Mouse (Mus musculus) midbrain, embryonic 10.5 days (tissue): ENCODE data around the gene Tmem50a. TPM values are rescaled to one million over a fixed set of nuclear protein-coding genes. Genes with fewer than 3 reads are reported as not detected.
"Not testable (repeated sequence)": the region's sequence is repeated elsewhere in the genome, so short reads cannot be mapped to it uniquely, and the experiment has no call there.

Experiments
- DNase-seq: peaks from one replicate; pipeline ENCODE4 v3.0.0-alpha.2; 2017; ENCODE audit warnings: low spot score
- H3K27ac ChIP-seq: fragments of 300-500 bp; sonication (generic); replicated peaks from 2 replicates; pipeline ENCODE4 v1.5.1; 2016; ENCODE audit warnings: mild to moderate bottlenecking
- H3K27me3 ChIP-seq: fragments of 300-500 bp; sonication (generic); 2 replicates; pipeline ENCODE4 v1.6.1; 2016; ENCODE audit warnings: low read depth, mild to moderate bottlenecking; ENCODE audit not compliant: poor library complexity, severe bottlenecking
- H3K36me3 ChIP-seq: fragments of 300-500 bp; sonication (generic); 2 replicates; pipeline ENCODE4 v1.6.1; 2016; ENCODE audit warnings: mild to moderate bottlenecking, moderate library complexity
- H3K4me1 ChIP-seq: fragments of 300-500 bp; sonication (generic); 2 replicates; pipeline ENCODE4 v1.6.1; 2016
- H3K4me3 ChIP-seq: fragments of 300-500 bp; sonication (generic); 2 replicates; pipeline ENCODE4 v1.5.1; 2016; ENCODE audit warnings: mild to moderate bottlenecking, moderate library complexity
- H3K9me3 ChIP-seq: fragments of 300-500 bp; sonication (generic); replicated peaks from 2 replicates; pipeline ENCODE4 v1.6.1; 2016; ENCODE audit warnings: mild to moderate bottlenecking
- WGBS: fragments of 180-500 bp; shearing (Covaris S2); methylation state at CpG from one replicate; pipeline ENCODE4 v1.1.7; 2016; 5-methylcytosine and 5-hydroxymethylcytosine counted together
- polyA plus RNA-seq: library from polyadenylated mRNA; unstranded; fragments of >200 nt; fragmentation: Nextera tagmentation; extraction: Ambion mirVana; gene quantifications from 2 replicates; pipeline ENCODE4 v1.2.1, GENCODE M21; 2016

Tmem50a gene
- polyA plus RNA-seq, 1 experiment from 2014 or later, result 127 TPM

DNA sequence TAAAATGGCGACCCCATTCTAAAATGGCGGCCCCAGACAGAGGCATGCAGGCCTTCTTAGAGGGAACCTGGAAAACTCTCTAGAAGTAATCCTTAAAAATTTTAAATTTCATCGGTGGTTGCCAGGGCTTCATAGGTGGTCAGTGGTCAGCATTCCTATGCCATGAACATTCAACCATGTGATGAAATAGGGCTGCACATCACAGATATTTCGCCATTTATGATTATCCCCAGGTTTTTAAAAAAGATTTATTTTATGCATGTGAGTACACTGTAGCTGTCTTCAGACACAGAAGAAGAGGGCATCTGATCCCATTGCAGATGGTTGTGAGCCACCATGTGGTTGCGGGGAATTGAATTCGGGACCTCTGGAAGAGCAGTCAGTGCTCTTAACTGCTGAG lies 5.8 kb upstream of the Tmem50a start:
- 94% methylated on average over 6 of the region's 6 CpGs for WGBS
- Histone ChIP-seq H3K4me3 (no peak overlapping the region), H3K36me3 (peaks cover 11% of the 10 kb centered on the region), H3K9me3 (no peaks in the 10 kb centered on the region), H3K27me3 (no peaks in the 10 kb centered on the region), H3K27ac (no peak overlapping the region), H3K4me1 (peaks cover 24% of the 10 kb centered on the region)
- no peak for DNase-seq

GRCm38 (mm10) chr4:134919733-134920540 lies 5.1 kb upstream of the Tmem50a start:
- H3K9me3 ChIP-seq, result no peaks in the 10 kb centered on the region
- H3K4me3 ChIP-seq, result no peak overlapping the region
- no peak overlapping the region for H3K27ac ChIP-seq
- H3K27me3 ChIP-seq, result no peaks in the 10 kb centered on the region
- 42% methylated on average over 12 of the region's 12 CpGs for WGBS
- no peak for DNase-seq
- H3K36me3 ChIP-seq, result peaks cover 4% of the 10 kb centered on the region
- peaks cover 23% of the 10 kb centered on the region for H3K4me1 ChIP-seq

- Histone ChIP-seq H3K36me3 (no peaks in the 10 kb centered on the region), H3K4me1 (peaks cover 28% of the 10 kb centered on the region), H3K27me3 (no peaks in the 10 kb centered on the region), H3K9me3 (no peaks in the 10 kb centered on the region), H3K27ac (no peak overlapping the region), H3K4me3 (no peak overlapping the region)
- no peak for DNase-seq
- 80% methylated on average over 7 of the region's 7 CpGs for WGBS
Observed at GRCm38 (mm10) chr4:134918381-134918780, 3.6 kb upstream of the Tmem50a start.

DNA sequence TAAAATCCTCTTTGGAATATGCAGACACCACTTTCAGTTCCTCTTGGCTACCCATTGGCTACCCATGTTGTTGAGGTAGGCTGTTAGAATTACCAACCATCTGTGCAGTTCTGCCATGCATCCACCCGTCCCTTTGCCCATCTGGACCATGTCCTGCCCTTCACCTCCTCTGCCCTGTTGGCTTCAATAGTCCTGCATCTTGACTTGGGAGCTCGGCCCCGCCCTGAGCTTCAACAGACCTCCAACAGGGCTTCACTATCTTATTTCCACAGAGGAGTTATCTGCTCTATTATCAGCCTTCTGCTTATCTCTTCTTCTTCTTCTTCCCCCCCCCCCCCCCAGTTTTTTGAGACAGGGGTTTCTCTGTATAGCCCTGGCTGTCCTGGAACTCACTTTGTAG lies 2.4 kb upstream of the Tmem50a start:
- no peak for DNase-seq
- WGBS, result 65% methylated on average over 3 of the region's 3 CpGs

GRCm38 (mm10) chr4:134915223-134916050 lies 613 bp upstream of the Tmem50a start:
- H3K4me3 ChIP-seq, result peak overlapping the region; percentile 92
- DNase-seq, result no peak
- peaks cover 5% of the 10 kb centered on the region; the same call in 1 of the 2 replicates for H3K9me3 ChIP-seq
- H3K27ac ChIP-seq, result peak overlapping the region; percentile 91
- peaks cover 25% of the 10 kb centered on the region for H3K36me3 ChIP-seq
- no peaks in the 10 kb centered on the region for H3K27me3 ChIP-seq
- 58% methylated on average over 14 of the region's 14 CpGs for WGBS
- H3K4me1 ChIP-seq, result peaks cover 26% of the 10 kb centered on the region

More for the DNA sequence above, 2.4 kb upstream of the Tmem50a start:
- no peak overlapping the region for H3K27ac ChIP-seq
- H3K9me3 ChIP-seq, result no peaks in the 10 kb centered on the region
- H3K27me3 ChIP-seq, result no peaks in the 10 kb centered on the region
- H3K4me1 ChIP-seq, result peaks cover 26% of the 10 kb centered on the region
- no peak overlapping the region for H3K4me3 ChIP-seq
- H3K36me3 ChIP-seq, result peaks cover 8% of the 10 kb centered on the region

DNA sequence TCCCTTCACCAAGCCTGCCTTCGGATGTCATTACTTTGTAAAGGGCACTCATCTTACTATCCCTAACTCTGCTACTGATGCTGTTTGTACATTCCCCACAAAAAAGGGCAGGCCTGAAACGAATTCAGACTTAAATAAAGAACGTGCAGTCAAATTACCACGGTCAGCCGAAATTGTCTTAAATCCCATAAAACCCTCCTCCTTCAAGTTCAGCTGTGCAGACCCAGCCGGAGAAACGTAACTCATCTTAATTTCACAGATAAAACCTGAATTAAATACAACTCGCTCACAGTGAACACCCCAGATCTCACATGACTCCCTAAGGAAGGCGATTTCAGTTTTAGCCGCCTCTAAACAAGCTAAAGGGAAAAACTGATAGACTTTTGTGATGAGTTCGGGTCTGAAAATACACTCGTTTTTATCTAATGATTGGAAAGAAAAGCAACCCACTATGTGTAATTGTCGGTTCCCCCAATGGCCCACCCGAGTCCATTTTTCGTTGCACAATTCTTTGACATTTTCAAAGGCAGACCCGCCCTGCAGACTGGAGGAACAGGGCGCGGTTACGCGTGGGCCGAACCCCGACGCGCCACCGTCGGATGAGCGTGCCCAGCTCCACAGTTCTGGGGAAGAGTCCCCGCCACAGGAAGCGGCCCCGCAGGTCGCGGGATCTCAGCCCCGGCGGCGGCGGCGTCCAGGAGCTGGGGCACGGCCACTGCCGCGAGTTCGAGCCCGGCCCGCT lies 531 bp downstream of the Tmem50a start:
- Histone ChIP-seq H3K36me3 (peaks cover 31% of the 10 kb centered on the region), H3K4me3 (peak overlapping the region; percentile 92), H3K27me3 (no peaks in the 10 kb centered on the region), H3K4me1 (peaks cover 26% of the 10 kb centered on the region), H3K27ac (peak overlapping the region; percentile 91), H3K9me3 (peaks cover 5% of the 10 kb centered on the region; the same call in 1 of the 2 replicates)
- 1% methylated on average over 43 of the region's 43 CpGs for WGBS
- DNase-seq, result no peak

GRCm38 (mm10) chr4:134913413-134913812 lies 1.4 kb downstream of the Tmem50a start:
- H3K4me1 ChIP-seq, result peaks cover 26% of the 10 kb centered on the region
- peak; percentile 65 for DNase-seq
- WGBS, result 26% methylated on average over 3 of the region's 3 CpGs
- peak overlapping the region; percentile 92 for H3K4me3 ChIP-seq
- 0 out of 2 replicates have a peak overlapping the region, but pooled peaks have one; percentile 28 for H3K27ac ChIP-seq
- H3K27me3 ChIP-seq, result no peaks in the 10 kb centered on the region
- peaks cover 40% of the 10 kb centered on the region for H3K36me3 ChIP-seq
- peaks cover 5% of the 10 kb centered on the region; the same call in 1 of the 2 replicates for H3K9me3 ChIP-seq

DNA sequence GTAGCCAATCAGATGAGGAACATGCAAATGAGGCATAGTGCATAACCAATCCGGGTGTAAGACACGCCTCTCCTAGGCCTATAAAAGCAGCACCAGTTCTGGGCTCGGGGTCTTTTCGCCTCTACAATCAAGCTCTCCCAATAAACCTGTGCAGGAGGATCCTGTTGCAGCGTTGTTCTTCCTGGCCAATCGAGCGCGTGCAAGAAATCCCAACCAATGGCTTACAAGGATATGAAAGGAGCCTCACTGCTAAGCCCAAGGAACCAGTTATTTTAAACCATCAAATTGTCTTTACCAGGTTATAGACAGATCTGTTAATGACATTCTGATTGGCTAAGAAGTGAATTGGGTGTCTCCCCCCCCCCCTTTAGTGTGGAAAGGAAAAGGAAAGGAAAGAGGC lies 3.4 kb downstream of the Tmem50a start:
- 92% methylated on average over 7 of the region's 8 CpGs for WGBS
- not testable (repeated sequence) for H3K27me3 ChIP-seq
- H3K4me1 ChIP-seq, result peaks cover 26% of the 10 kb centered on the region

GRCm38 (mm10) chr4:134903046-134903445 lies 11.8 kb downstream of the Tmem50a start:
- 75% methylated on average over 7 of the region's 7 CpGs for WGBS
- peaks cover 99% of the 10 kb centered on the region for H3K36me3 ChIP-seq
- no peak overlapping the region for H3K27ac ChIP-seq
- no peaks in the 10 kb centered on the region for H3K27me3 ChIP-seq
- H3K4me1 ChIP-seq, result no peaks in the 10 kb centered on the region
- H3K9me3 ChIP-seq, result no peaks in the 10 kb centered on the region
- no peak for DNase-seq
- H3K4me3 ChIP-seq, result no peak overlapping the region

More for the DNA sequence above, 3.4 kb downstream of the Tmem50a start:
- H3K27ac ChIP-seq, DNase-seq, H3K4me3 ChIP-seq, H3K9me3 ChIP-seq: not testable (repeated sequence)
- H3K36me3 ChIP-seq, result peaks cover 60% of the 10 kb centered on the region

GRCm38 (mm10) chr4:134901126-134901525 lies 13.7 kb downstream of the Tmem50a start:
- H3K27ac ChIP-seq, result no peak overlapping the region
- H3K27me3 ChIP-seq, result no peaks in the 10 kb centered on the region
- H3K9me3 ChIP-seq, result no peaks in the 10 kb centered on the region
- WGBS, result 89% methylated on average over 8 of the region's 8 CpGs
- no peak overlapping the region for H3K4me3 ChIP-seq
- DNase-seq, result no peak
- no peaks in the 10 kb centered on the region for H3K4me1 ChIP-seq
- H3K36me3 ChIP-seq, result peaks cover 99% of the 10 kb centered on the region

- no peak for DNase-seq
- no peaks in the 10 kb centered on the region for H3K9me3 ChIP-seq
- WGBS, result 83% methylated on average over 6 of the region's 6 CpGs
- no peak overlapping the region for H3K4me3 ChIP-seq
- H3K4me1 ChIP-seq, result peaks cover 6% of the 10 kb centered on the region
- no peak overlapping the region for H3K27ac ChIP-seq
- H3K36me3 ChIP-seq, result peaks cover 68% of the 10 kb centered on the region
- no peaks in the 10 kb centered on the region for H3K27me3 ChIP-seq
Observed at GRCm38 (mm10) chr4:134897256-134897655, 17.6 kb downstream of the Tmem50a start.

DNA sequence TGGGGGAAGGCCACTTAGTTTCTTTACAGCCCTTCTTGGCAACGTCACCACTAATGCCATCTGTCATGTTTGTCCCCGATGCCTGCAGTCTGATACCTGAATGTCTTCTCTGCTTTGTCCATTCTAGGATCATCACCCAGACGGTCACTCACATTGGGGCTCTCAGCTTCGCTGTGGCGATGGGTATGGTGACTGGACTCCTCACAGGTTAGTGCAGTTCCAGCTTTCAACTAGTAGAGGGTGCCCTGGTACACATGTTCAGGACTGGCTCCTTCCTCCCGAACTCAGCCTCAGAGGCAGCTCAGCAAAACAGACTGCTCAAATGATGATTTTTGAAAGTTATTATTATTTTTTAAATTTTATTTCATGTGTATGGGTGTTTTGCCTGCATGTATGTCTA lies 22.7 kb downstream of the Tmem50a start:
- Histone ChIP-seq H3K4me3 (no peak overlapping the region), H3K27me3 (no peaks in the 10 kb centered on the region), H3K27ac (no peak overlapping the region), H3K4me1 (peaks cover 6% of the 10 kb centered on the region), H3K9me3 (no peaks in the 10 kb centered on the region), H3K36me3 (peaks cover 18% of the 10 kb centered on the region)
- WGBS, result 86% methylated on average over 6 of the region's 6 CpGs
- no peak for DNase-seq
